Mouse (Mus musculus): ENCODE results near the gene Gm12166. TPM values are rescaled to one million over a fixed set of nuclear protein-coding genes. Genes with fewer than 3 reads are reported as not detected.

Gm12166 gene
- total and polyA plus RNA-seq, 2 experiments from 2014 or later: 8.3 to 10.6 TPM

GRCm38 (mm10) chr11:46090036-46090725 lies 38.1 kb upstream of the Gm12166 start:
- Histone ChIP-seq H3K27me3 (ENCODE audit: insufficient read depth, low read length) (no peaks in the 10 kb centered on the region), H3K4me2 (ENCODE audit: low read depth, low read length) (no peak overlapping the region), H3K27ac (no peak overlapping the region), H3K4me3 (ENCODE audit: low read length) (no peak overlapping the region), H3K9ac (replicated peaks; ENCODE audit: low read length) (no peak overlapping the region), H3K9me3 (ENCODE audit: low read length) (no peaks in the 10 kb centered on the region), H3K4me1 (ENCODE audit: insufficient read depth, low read length) (no peaks in the 10 kb centered on the region), H3K36me3 (ENCODE audit: insufficient read depth, low read length) (no peaks in the 10 kb centered on the region)
- ATAC-seq (no peak), DNase-seq (ENCODE audit: low spot score) (no peak)
- TF ChIP-seq CTCF (IDR thresholded peaks at IDR 0.05; ENCODE audit: low read depth): no peak
- 91% methylated on average over 10 of the region's 10 CpGs for WGBS

GRCm38 (mm10) chr11:46089081-46089713 lies 37.1 kb upstream of the Gm12166 start:
- H3K4me3 ChIP-seq (ENCODE audit: low read length): no peak overlapping the region
- no peaks in the 10 kb centered on the region for H3K9me3 ChIP-seq (ENCODE audit: low read length)
- no peak overlapping the region for H3K9ac ChIP-seq (replicated peaks; ENCODE audit: low read length)
- DNase-seq (ENCODE audit: low spot score) (no peak), ATAC-seq (no peak)
- WGBS: 82% methylated on average over 4 of the region's 4 CpGs
- no peak for TF ChIP-seq CTCF (IDR thresholded peaks at IDR 0.05; ENCODE audit: low read depth)
- no peak overlapping the region for H3K4me2 ChIP-seq (ENCODE audit: low read depth, low read length)
- H3K27ac ChIP-seq: no peak overlapping the region
- no peaks in the 10 kb centered on the region for H3K4me1 ChIP-seq (ENCODE audit: insufficient read depth, low read length)
- H3K27me3 ChIP-seq (ENCODE audit: insufficient read depth, low read length): no peaks in the 10 kb centered on the region
- H3K36me3 ChIP-seq (ENCODE audit: insufficient read depth, low read length): no peaks in the 10 kb centered on the region

GRCm38 (mm10) chr11:46086446-46086845 lies 34.3 kb upstream of the Gm12166 start:
- no peak overlapping the region for H3K9ac ChIP-seq (replicated peaks; ENCODE audit: low read length)
- ATAC-seq (no peak), DNase-seq (ENCODE audit: low spot score) (no peak)
- 88% methylated on average over 3 of the region's 3 CpGs for WGBS
- H3K4me3 ChIP-seq (ENCODE audit: low read length): no peak overlapping the region
- H3K9me3 ChIP-seq (ENCODE audit: low read length): no peaks in the 10 kb centered on the region
- no peaks in the 10 kb centered on the region for H3K36me3 ChIP-seq (ENCODE audit: insufficient read depth, low read length)
- H3K4me1 ChIP-seq (ENCODE audit: insufficient read depth, low read length): no peaks in the 10 kb centered on the region
- H3K27ac ChIP-seq: no peak overlapping the region
- no peak overlapping the region for H3K4me2 ChIP-seq (ENCODE audit: low read depth, low read length)
- H3K27me3 ChIP-seq (ENCODE audit: insufficient read depth, low read length): no peaks in the 10 kb centered on the region
- no peak for TF ChIP-seq CTCF (IDR thresholded peaks at IDR 0.05; ENCODE audit: low read depth)

GRCm38 (mm10) chr11:46085398-46086163 lies 33.5 kb upstream of the Gm12166 start:
- Histone ChIP-seq H3K4me1 (ENCODE audit: insufficient read depth, low read length) (no peaks in the 10 kb centered on the region), H3K36me3 (ENCODE audit: insufficient read depth, low read length) (no peaks in the 10 kb centered on the region), H3K4me2 (ENCODE audit: low read depth, low read length) (no peak overlapping the region), H3K9me3 (ENCODE audit: low read length) (no peaks in the 10 kb centered on the region), H3K4me3 (ENCODE audit: low read length) (no peak overlapping the region), H3K9ac (replicated peaks; ENCODE audit: low read length) (no peak overlapping the region), H3K27me3 (ENCODE audit: insufficient read depth, low read length) (no peaks in the 10 kb centered on the region), H3K27ac (no peak overlapping the region)
- TF ChIP-seq CTCF (IDR thresholded peaks at IDR 0.05; ENCODE audit: low read depth): no peak
- DNase-seq (ENCODE audit: low spot score): no peak
- WGBS: 92% methylated on average over 10 of the region's 10 CpGs
- ATAC-seq: no peak

GRCm38 (mm10) chr11:46084568-46084967 lies 32.4 kb upstream of the Gm12166 start:
- WGBS: 82% methylated on average over 3 of the region's 3 CpGs
- no peaks in the 10 kb centered on the region for H3K4me1 ChIP-seq (ENCODE audit: insufficient read depth, low read length)
- no peak overlapping the region for H3K9ac ChIP-seq (replicated peaks; ENCODE audit: low read length)
- no peak overlapping the region for H3K4me2 ChIP-seq (ENCODE audit: low read depth, low read length)
- ATAC-seq (no peak), DNase-seq (ENCODE audit: low spot score) (no peak)
- no peaks in the 10 kb centered on the region for H3K36me3 ChIP-seq (ENCODE audit: insufficient read depth, low read length)
- no peak overlapping the region for H3K27ac ChIP-seq
- no peaks in the 10 kb centered on the region for H3K27me3 ChIP-seq (ENCODE audit: insufficient read depth, low read length)
- no peak overlapping the region for H3K4me3 ChIP-seq (ENCODE audit: low read length)
- no peaks in the 10 kb centered on the region for H3K9me3 ChIP-seq (ENCODE audit: low read length)
- no peak for TF ChIP-seq CTCF (IDR thresholded peaks at IDR 0.05; ENCODE audit: low read depth)

GRCm38 (mm10) chr11:46083835-46084444 lies 31.8 kb upstream of the Gm12166 start:
- no peak for DNase-seq (ENCODE audit: low spot score)
- no peak for ATAC-seq
- H3K9me3 ChIP-seq (ENCODE audit: low read length): no peaks in the 10 kb centered on the region
- H3K4me2 ChIP-seq (ENCODE audit: low read depth, low read length): no peak overlapping the region
- H3K4me3 ChIP-seq (ENCODE audit: low read length): no peak overlapping the region
- no peak for TF ChIP-seq CTCF (IDR thresholded peaks at IDR 0.05; ENCODE audit: low read depth)
- no peaks in the 10 kb centered on the region for H3K36me3 ChIP-seq (ENCODE audit: insufficient read depth, low read length)
- H3K9ac ChIP-seq (replicated peaks; ENCODE audit: low read length): no peak overlapping the region
- H3K27ac ChIP-seq: no peak overlapping the region
- no peaks in the 10 kb centered on the region for H3K27me3 ChIP-seq (ENCODE audit: insufficient read depth, low read length)
- 92% methylated on average over 11 of the region's 11 CpGs for WGBS
- H3K4me1 ChIP-seq (ENCODE audit: insufficient read depth, low read length): no peaks in the 10 kb centered on the region

Data from hindbrain, postnatal 0 days (tissue).